Mouse (Mus musculus) liver, postnatal 0 days (tissue): ENCODE data around the gene Acsm4. TPM values are rescaled to one million over a fixed set of nuclear protein-coding genes. Genes with fewer than 3 reads are reported as not detected.

Experiments used
- ATAC-seq: fragments of 200-750 bp; cut with Nextera tagmentation; 2 replicates; pipeline ENCODE4 v1.8.0; 2017; ENCODE audit warnings: mild to moderate bottlenecking, moderate library complexity
- DNase-seq: peaks from one replicate; pipeline ENCODE4 v3.0.0-alpha.2; 2016
- H3K27ac ChIP-seq: fragments of 300-500 bp; sonication (generic); 2 replicates; pipeline ENCODE4 v1.5.1; 2014; ENCODE audit warnings: antibody characterized with exemption, moderate library complexity, mild to moderate bottlenecking, low read depth
- H3K27me3 ChIP-seq: fragments of 300-500 bp; sonication (generic); 2 replicates; pipeline ENCODE4 v1.6.1; 2014; ENCODE audit warnings: low read length, control low read depth, mixed read lengths; ENCODE audit not compliant: insufficient read depth
- H3K36me3 ChIP-seq: fragments of 300-500 bp; sonication (generic); replicated peaks from 2 replicates; pipeline ENCODE4 v1.6.1; 2014; ENCODE audit warnings: mild to moderate bottlenecking, control low read depth, low read length, moderate library complexity, mixed read lengths; ENCODE audit not compliant: insufficient read depth
- H3K4me1 ChIP-seq: fragments of 300-500 bp; sonication (generic); 2 replicates; pipeline ENCODE4 v1.6.1; 2014; ENCODE audit warnings: antibody characterized with exemption, mild to moderate bottlenecking, control low read depth; ENCODE audit not compliant: insufficient read depth
- H3K4me2 ChIP-seq: fragments of 300-500 bp; sonication (generic); 2 replicates; pipeline ENCODE4 v1.6.1; 2014; ENCODE audit warnings: low read depth, mild to moderate bottlenecking, low read length, moderate library complexity, mixed read lengths
- H3K4me3 ChIP-seq: fragments of 300-500 bp; sonication (generic); 2 replicates; pipeline ENCODE4 v1.5.1; 2014; ENCODE audit warnings: low read depth, low read length
- H3K9ac ChIP-seq: fragments of 300-500 bp; sonication (generic); replicated peaks from 2 replicates; pipeline ENCODE4 v1.6.1; 2014; ENCODE audit warnings: mild to moderate bottlenecking, moderate library complexity
- H3K9me3 ChIP-seq: fragments of 300-500 bp; sonication (generic); 2 replicates; pipeline ENCODE4 v1.6.1; 2016; ENCODE audit warnings: mild to moderate bottlenecking, control low read depth, low read length, mixed read lengths
- CTCF ChIP-seq: sonication (generic); IDR thresholded peaks from 2 replicates; pipeline ENCODE4 v1.5.1; 2016; ENCODE audit warnings: antibody characterized with exemption, low read depth
- EP300 ChIP-seq: IDR thresholded peaks from 2 replicates; pipeline ENCODE4 v1.6.1; 2016; ENCODE audit warnings: antibody characterized with exemption, low read depth, mild to moderate bottlenecking
- WGBS: fragments of 180-500 bp; shearing (Covaris S2); extraction: QIAGEN DNeasy Blood & Tissue Kit; methylation state at CpG from one replicate; pipeline ENCODE4 v1.1.7; 2014; ENCODE audit not compliant: insufficient replicate concordance; 5-methylcytosine and 5-hydroxymethylcytosine counted together
- polyA plus RNA-seq: library from polyadenylated mRNA; unstranded; fragments of >200 nt; fragmentation: Nextera tagmentation; extraction: Ambion mirVana; gene quantifications from 2 replicates; pipeline ENCODE4 v1.2.1, GENCODE M21; 2015

Acsm4 gene
- polyA plus RNA-seq, 1 experiment from 2014 or later: not detected

DNA sequence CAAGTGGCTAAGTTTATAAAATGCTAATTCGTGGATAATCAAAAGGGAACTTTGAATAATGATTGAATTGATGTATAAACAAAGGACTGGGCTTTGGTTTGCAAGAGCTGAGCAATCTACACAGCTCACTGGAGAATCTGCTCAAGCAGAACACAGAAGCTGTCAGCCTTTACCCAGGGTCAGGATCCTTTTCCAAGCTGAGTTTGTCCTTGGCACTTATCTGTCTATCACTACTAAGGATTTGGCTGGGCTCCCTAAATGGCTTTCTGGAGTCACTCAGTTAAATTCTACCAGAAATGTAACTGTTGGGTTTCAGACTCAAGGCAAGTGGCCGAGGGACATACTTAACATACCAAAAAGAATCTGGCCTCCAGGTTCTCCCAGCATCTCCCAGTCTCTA is 60.1 kb downstream of the Acsm4 start:
- H3K4me1 ChIP-seq: peaks cover 5% of the 10 kb centered on the region; the same call in 1 of the 2 replicates
- no peak for TF ChIP-seq EP300
- no peak for TF ChIP-seq CTCF
- H3K4me3 ChIP-seq: no peak overlapping the region
- ATAC-seq: no peak
- H3K27ac ChIP-seq: peak overlapping the region; percentile 87
- no peaks in the 10 kb centered on the region for H3K9me3 ChIP-seq
- DNase-seq: no peak
- no peaks in the 10 kb centered on the region for H3K36me3 ChIP-seq
- no peak overlapping the region for H3K9ac ChIP-seq
- H3K27me3 ChIP-seq: no peaks in the 10 kb centered on the region
- WGBS: 58% methylated on average over 2 of the region's 2 CpGs
- no peak overlapping the region for H3K4me2 ChIP-seq

DNA sequence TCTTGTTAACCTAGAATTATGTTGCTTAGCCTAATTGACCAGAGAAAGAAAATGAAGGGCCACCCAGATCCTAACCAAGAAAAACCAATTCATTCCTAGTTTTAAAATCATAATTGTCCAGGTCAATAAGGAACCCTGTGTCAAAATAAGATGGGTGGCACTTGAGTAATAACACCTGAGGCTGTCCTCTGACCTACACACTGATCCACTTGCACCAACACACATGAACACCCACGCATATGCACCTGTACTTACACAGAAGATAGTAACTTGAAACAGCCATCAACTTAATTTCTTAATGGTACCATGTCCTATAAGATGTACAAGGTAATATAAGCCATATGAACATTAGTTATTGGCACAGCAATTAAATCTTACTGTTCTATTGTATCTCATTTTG is 63.9 kb downstream of the Acsm4 start:
- no peak for TF ChIP-seq EP300
- TF ChIP-seq CTCF: no peak
- Histone ChIP-seq H3K4me2 (no peak overlapping the region), H3K27ac (no peak overlapping the region), H3K4me3 (no peak overlapping the region), H3K9ac (no peak overlapping the region), H3K9me3 (no peaks in the 10 kb centered on the region), H3K36me3 (no peaks in the 10 kb centered on the region), H3K27me3 (no peaks in the 10 kb centered on the region), H3K4me1 (peaks cover 5% of the 10 kb centered on the region; the same call in 1 of the 2 replicates)
- WGBS: 89% methylated on average over 1 of the region's 1 CpGs
- ATAC-seq (no peak), DNase-seq (no peak)

DNA sequence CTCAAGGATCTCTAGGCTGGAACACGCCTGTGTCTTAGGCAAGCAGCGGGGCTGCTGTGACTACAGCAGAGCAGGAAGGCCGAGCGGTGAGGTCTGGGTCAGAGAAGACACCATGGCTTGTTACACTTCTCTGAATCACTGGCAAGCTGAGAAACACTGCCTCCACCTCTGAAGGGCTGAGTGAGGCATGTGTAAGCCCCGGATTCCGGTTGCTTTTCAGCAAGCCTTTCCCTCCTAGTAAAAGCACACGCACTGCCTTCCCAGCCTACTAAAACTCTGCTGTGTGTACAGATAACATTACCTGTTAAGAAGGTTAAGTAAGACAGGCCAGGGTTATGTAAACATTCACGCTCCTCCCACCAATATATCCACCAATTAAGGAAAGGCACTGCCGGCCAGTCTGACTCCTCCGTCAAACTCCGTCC is 70.7 kb downstream of the Acsm4 start, which contains the start of gene Acsm3:
TSS of gene Acsm3 (plus strand) at position 397 of the 425 bp plus-strand sequence.
- no peaks in the 10 kb centered on the region for H3K36me3 ChIP-seq
- H3K27ac ChIP-seq: peak within 1 kb of the TSS; percentile 91
- H3K9ac ChIP-seq: peak within 1 kb of the TSS; percentile 50
- 49% methylated on average over 11 of the region's 11 CpGs for WGBS
- TF ChIP-seq EP300 (peak; percentile 35; the same call in 1 of the 2 replicates), CTCF (no peak)
- no peaks in the 10 kb centered on the region for H3K27me3 ChIP-seq
- peak; percentile 34 for DNase-seq
- peak; percentile 98 for ATAC-seq
- no peaks in the 10 kb centered on the region for H3K4me1 ChIP-seq
- peak within 1 kb of the TSS; percentile 26 for H3K4me3 ChIP-seq
- H3K4me2 ChIP-seq: peak within 1 kb of the TSS; percentile 62
- no peaks in the 10 kb centered on the region for H3K9me3 ChIP-seq

DNA sequence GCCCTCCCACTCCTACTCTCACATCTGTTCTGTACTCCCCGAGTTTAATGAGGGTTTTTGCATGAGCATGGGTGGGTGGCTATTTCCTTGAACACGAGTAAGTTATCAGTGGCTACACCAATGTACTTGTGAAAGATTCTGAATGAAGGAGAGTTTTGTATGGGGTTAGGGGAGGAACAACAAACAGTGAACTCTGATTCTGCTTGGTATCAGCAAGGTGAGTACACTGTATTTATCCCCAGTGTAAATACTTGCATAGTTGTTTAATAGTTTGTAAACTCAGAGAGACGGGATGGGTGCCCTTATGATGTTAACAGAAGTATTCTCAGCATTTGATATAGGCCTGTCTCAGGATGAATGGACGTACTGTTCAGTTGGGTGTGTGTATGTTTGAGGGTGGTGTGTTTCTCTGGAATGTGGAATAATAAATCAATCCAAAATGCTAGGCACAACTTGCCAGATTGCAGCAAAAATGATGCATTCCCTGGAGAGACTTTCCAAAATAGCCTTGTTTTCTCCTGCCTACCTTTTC is 72.4 kb downstream of the Acsm4 start:
- Histone ChIP-seq H3K4me3 (no peak overlapping the region), H3K9ac (no peak overlapping the region), H3K27ac (no peak overlapping the region), H3K9me3 (no peaks in the 10 kb centered on the region), H3K4me1 (no peaks in the 10 kb centered on the region), H3K27me3 (no peaks in the 10 kb centered on the region), H3K36me3 (no peaks in the 10 kb centered on the region), H3K4me2 (peak overlapping the region; percentile 34)
- no peak for DNase-seq
- 44% methylated on average over 4 of the region's 4 CpGs for WGBS
- no peak for TF ChIP-seq CTCF
- TF ChIP-seq EP300: no peak
- ATAC-seq: no peak

Other genes starting within 250 kb of the Acsm4 start
- 0.17 TPM in 1 of 2 replicates, not detected in the other for gene Gp2, start 230.7 kb upstream of the Acsm4 start, polyA plus RNA-seq
- gene Umod, start 210.7 kb upstream of the Acsm4 start, polyA plus RNA-seq: not detected in 2 replicates
- gene Acsm5, start 170.6 kb upstream of the Acsm4 start, polyA plus RNA-seq: 2.2 and 2.5 TPM in 2 replicates
- 0.06 and 0.14 TPM in 2 replicates for gene Pdilt, start 166.5 kb upstream of the Acsm4 start, polyA plus RNA-seq
- gene Acsm2, start 135.7 kb upstream of the Acsm4 start, polyA plus RNA-seq: 0.15 TPM in 1 of 2 replicates, not detected in the other
- gene Acsm1, start 83.0 kb upstream of the Acsm4 start, polyA plus RNA-seq: 74.6 and 77.9 TPM in 2 replicates
- 18.2 and 19.3 TPM in 2 replicates for gene Thumpd1, start 30.8 kb downstream of the Acsm4 start, polyA plus RNA-seq
- gene Acsm3, start 70.9 kb downstream of the Acsm4 start, polyA plus RNA-seq: 21.7 and 23.3 TPM in 2 replicates
- gene Rexo5, start 104.0 kb downstream of the Acsm4 start, polyA plus RNA-seq: 3.1 and 5.1 TPM in 2 replicates
- 5.2 and 6.5 TPM in 2 replicates for gene Eri2, start 104.0 kb downstream of the Acsm4 start, polyA plus RNA-seq
- gene Lyrm1, start 205.8 kb downstream of the Acsm4 start, polyA plus RNA-seq: 4.5 TPM in 2 replicates
- 3.4 and 3.8 TPM in 2 replicates for gene Dcun1d3, start 206.3 kb downstream of the Acsm4 start, polyA plus RNA-seq